Mouse (Mus musculus): ENCODE measurements around the gene Nfix.
A peak's percentile ranks its signal among the peaks of the same experiment; 100 is the strongest.

Nfix gene

GRCm38 (mm10) chr8:84660819-84661457 lies 139.2 kb downstream of the Nfix start:
- DNase-seq, result peak; percentile 88

DNA sequence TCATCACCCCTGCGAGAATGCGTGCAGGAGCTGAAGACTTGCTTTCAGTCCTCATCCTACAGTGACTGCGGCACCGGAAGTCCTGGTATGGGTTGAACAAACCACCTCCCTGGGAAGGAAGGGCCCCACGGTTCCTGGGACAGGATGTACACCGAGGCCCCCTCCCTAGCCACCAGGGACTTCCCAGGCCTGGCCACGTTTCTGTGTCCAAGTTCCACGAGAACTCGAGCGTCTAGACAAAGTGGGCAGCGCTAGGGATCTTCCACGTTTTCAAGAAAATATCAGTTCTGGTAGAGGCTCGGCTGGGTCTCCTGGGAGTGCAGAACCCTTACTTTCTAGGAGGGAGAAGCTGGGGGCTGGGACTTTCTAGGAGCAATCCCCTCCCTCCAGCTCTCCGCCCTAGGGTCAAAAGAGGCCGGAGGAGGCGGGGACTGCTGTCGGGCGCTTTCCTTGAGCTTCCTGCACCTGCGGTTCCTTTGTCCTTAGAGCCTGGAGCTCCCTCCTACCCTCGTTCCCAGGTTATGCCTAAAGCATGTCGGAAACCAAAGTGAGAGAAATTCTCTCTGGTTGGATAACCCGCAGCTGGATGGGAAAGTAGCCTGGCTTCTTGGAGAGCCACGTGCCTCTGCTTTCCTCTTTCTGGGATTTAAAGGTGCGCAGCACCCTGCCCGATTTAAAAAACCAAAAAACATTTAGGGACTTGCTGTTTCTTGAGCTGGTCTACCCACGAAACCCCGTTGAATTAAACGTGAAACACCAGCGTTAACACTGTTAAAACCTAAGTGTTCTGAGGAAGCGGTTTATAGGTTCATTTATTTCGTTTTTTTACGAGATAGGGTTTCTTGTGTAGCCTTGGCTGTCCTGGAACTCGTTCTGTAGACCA lies 140.0 kb downstream of the Nfix start:
- peak; percentile 81 for DNase-seq

GRCm38 (mm10) chr8:84658951-84659350 lies 141.2 kb downstream of the Nfix start:
- no peak for DNase-seq

DNA sequence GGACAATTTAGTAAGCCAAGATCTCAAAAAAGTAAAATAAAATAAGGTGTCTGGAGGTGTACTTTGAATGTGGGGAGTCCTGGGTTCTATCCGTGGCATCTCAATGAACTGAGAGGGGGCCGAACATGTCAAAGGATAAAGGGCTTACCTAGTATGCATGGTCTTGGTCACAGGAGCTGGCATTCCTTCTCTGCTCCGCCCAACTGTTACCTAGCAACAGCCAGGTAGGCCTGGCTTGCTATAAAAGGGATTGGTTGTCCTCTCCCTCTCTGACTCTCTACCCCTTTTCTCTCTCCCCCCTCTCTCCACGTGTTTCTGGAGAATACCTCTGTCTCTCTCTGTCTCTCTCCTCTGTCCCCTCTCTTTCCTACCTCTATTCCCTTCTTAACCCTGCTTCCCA lies 142.5 kb downstream of the Nfix start:
- DNase-seq, result peak; percentile 42

DNA sequence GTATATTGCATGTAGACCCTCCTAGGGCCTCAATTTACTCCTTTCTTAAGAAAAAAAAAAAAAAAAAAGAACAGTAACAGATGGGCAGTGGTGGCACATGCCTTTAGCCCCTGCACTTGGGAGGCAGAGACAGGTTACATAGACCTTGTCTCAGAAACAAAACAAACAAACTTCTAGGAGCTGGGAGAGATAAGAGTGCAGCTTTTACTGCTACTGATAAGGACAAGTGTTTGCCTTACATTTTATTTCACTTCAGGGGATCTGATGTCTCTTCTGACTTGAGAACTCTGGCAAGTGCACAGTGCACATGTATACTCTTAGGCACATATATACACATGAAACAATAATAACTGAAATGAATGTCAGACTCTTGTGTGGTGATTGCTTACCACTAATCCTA lies 142.9 kb downstream of the Nfix start:
- DNase-seq, result no peak

- peak; percentile 91 for DNase-seq
Measured at GRCm38 (mm10) chr8:84656641-84657126, 143.5 kb downstream of the Nfix start.

GRCm38 (mm10) chr8:84656191-84656525 lies 144.0 kb downstream of the Nfix start:
- peak; percentile 59 for DNase-seq

DNA sequence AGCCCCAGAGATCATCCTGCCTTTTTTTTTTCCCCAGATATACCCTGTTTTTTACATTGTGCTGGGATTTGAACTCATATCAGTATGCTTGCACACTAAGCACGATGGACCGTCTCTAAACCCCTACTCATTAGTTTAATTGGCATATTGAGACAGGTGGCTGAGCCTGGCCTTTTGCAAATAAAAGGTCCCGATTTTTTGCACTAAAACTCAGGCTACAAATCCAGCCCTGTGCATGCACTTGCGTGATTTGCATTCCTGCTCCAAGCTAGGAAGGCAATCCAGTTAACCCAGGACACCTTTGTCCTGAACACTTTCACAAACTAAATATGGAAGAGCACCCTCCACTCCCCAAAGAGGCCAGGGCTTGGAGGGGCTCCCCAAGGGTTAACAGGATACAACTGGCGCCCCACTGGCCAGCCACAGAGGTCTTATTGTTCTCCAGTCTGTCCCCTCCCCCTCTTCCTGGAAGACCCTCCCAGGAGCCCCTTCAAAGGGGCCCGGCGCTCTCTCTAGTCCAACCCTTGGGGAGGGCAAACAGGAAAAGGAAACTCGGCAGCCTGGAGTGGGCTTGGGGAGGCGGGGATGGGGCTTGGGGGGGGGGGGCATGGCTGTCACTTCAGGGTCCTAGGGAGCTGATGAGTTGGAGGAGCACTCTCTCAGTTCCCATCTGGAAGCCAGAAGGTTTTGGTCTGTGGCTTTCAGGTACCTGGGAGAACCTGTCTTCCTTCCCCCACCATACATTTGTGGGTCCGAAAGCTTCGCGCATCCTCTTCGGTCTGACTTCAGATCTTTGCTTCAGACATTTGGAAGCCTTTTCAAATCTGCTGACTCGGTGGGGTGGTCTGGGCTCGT lies 144.6 kb downstream of the Nfix start:
- peak; percentile 72 for DNase-seq

DNA sequence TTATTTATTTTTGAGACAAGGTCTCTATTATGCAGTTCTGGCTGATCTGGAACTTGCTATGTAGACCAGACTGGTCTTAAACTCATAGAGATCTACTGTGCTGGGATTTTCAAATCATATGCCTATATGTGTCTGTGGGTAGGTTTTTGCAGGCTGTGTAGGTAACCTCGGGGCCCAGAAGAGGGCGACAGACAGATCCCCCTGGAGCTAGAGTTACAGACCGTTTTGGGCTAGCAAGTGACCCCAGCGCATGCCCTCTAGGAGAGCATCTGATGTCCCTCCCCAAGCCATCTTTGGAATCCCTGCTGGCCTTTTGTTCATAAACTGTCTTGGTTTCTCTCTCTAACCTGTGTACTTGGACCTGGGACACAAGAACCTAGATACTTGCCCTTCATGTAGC lies 145.5 kb downstream of the Nfix start:
- DNase-seq, result no peak

GRCm38 (mm10) chr8:84653092-84653631 lies 147.0 kb downstream of the Nfix start:
- no peak for DNase-seq

DNA sequence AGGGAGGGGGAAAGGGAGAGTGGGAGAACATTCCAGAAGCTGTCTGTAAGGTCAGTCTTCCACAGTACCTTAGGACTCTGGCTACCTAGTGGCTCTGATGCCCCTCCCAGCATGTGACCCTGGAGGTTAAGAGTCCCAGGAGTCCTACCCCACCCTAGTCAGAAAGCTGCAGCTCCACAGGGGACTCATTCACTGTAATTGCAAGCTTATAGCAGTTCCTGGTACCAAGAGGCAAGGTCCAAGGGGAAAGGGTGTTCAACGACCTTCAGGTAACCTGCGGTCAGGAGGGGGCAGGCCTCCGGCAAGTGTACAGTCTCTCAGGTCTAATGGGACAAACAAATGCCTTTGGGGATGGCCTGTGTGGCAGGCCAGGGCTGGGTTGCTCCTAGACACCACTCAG lies 149.9 kb downstream of the Nfix start:
- no peak for DNase-seq
